Mouse (Mus musculus) liver, embryonic 12.5 days (tissue): Measurements from ENCODE around the gene C1rb. TPM values are rescaled to one million over a fixed set of nuclear protein-coding genes. Genes with fewer than 3 reads are reported as not detected.
A peak's percentile ranks its signal among the peaks of the same experiment; 100 is the strongest.
"Not testable (repeated sequence)": the region's sequence is repeated elsewhere in the genome, so short reads cannot be mapped to it uniquely, and the experiment has no call there.

Experiments used
- ATAC-seq: fragments of 200-750 bp; cut with Nextera tagmentation; 2 replicates; pipeline ENCODE4 v1.8.0; 2017; ENCODE audit warnings: moderate number of reproducible peaks, mild to moderate bottlenecking, moderate library complexity
- H3K27ac ChIP-seq: fragments of 300-500 bp; sonication (generic); 2 replicates; pipeline ENCODE4 v1.5.1; 2016; ENCODE audit warnings: mild to moderate bottlenecking
- H3K27me3 ChIP-seq: fragments of 300-500 bp; sonication (generic); replicated peaks from 2 replicates; pipeline ENCODE4 v1.6.1; 2016; ENCODE audit warnings: mild to moderate bottlenecking, moderate library complexity
- H3K36me3 ChIP-seq: fragments of 300-500 bp; sonication (generic); 2 replicates; pipeline ENCODE4 v1.6.1; 2016; ENCODE audit warnings: mild to moderate bottlenecking, moderate library complexity
- H3K4me1 ChIP-seq: fragments of 300-500 bp; sonication (generic); 2 replicates; pipeline ENCODE4 v1.6.1; 2016
- H3K4me2 ChIP-seq: fragments of 300-500 bp; sonication (generic); 2 replicates; pipeline ENCODE4 v1.6.1; 2016; ENCODE audit warnings: mild to moderate bottlenecking, moderate library complexity
- H3K4me3 ChIP-seq: fragments of 300-500 bp; sonication (generic); 2 replicates; pipeline ENCODE4 v1.5.1; 2016; ENCODE audit warnings: mild to moderate bottlenecking, moderate library complexity
- H3K9ac ChIP-seq: fragments of 300-500 bp; sonication (generic); 2 replicates; pipeline ENCODE4 v1.6.1; 2016; ENCODE audit warnings: mild to moderate bottlenecking, moderate library complexity
- H3K9me3 ChIP-seq: fragments of 300-500 bp; sonication (generic); replicated peaks from 2 replicates; pipeline ENCODE4 v1.6.1; 2016; ENCODE audit warnings: mild to moderate bottlenecking, moderate library complexity
- WGBS: fragments of 180-500 bp; shearing (Covaris S2); methylation state at CpG from one replicate; pipeline ENCODE4 v1.1.7; 2016; ENCODE audit not compliant: insufficient replicate concordance; 5-methylcytosine and 5-hydroxymethylcytosine counted together
- polyA plus RNA-seq: library from polyadenylated mRNA; unstranded; fragments of >200 nt; fragmentation: Nextera tagmentation; extraction: Ambion mirVana; gene quantifications from 2 replicates; pipeline ENCODE4 v1.2.1, GENCODE M21; 2016

The C1rb gene
- polyA plus RNA-seq, result not detected in 2 replicates

- no peaks in the 10 kb centered on the region for H3K4me1 ChIP-seq
- no peak within 1 kb of the TSS for H3K4me2 ChIP-seq
- no peaks in the 10 kb centered on the region for H3K27me3 ChIP-seq
- 3% methylated on average over 8 of the region's 8 CpGs for WGBS
- H3K27ac ChIP-seq, result no peak within 1 kb of the TSS
- H3K4me3 ChIP-seq, result no peak within 1 kb of the TSS
- H3K9me3 ChIP-seq, result no peaks in the 10 kb centered on the region
- no peaks in the 10 kb centered on the region for H3K36me3 ChIP-seq
- no peak for ATAC-seq
- no peak within 1 kb of the TSS for H3K9ac ChIP-seq
These were observed at the start of gene C1rb for GRCm38 (mm10) chr6:124570026-124570425. Gene C1rb (plus strand): TSS chr6:124570294.

- H3K4me2 ChIP-seq, H3K4me1 ChIP-seq: not testable (repeated sequence)
- WGBS, result 55% methylated on average over 7 of the region's 7 CpGs
These were observed 48.0 kb upstream of the C1rb start for GRCm38 (mm10) chr6:124522082-124522481.

GRCm38 (mm10) chr6:124527881-124528280, 42.2 kb upstream of the C1rb start:
- Histone ChIP-seq H3K4me1 (no peaks in the 10 kb centered on the region), H3K27me3 (no peaks in the 10 kb centered on the region), H3K9me3 (no peaks in the 10 kb centered on the region), H3K4me3 (no peak overlapping the region), H3K9ac (no peak overlapping the region), H3K4me2 (no peak overlapping the region), H3K36me3 (no peaks in the 10 kb centered on the region), H3K27ac (no peak overlapping the region)
- WGBS, result 44% methylated on average over 3 of the region's 3 CpGs
- ATAC-seq, result peak; percentile 42; the same call in 1 of the 2 replicates

More at GRCm38 (mm10) chr6:124522082-124522481, 48.0 kb upstream of the C1rb start:
- not testable (repeated sequence) for H3K9me3 ChIP-seq, H3K27ac ChIP-seq, H3K4me3 ChIP-seq, H3K36me3 ChIP-seq, ATAC-seq, H3K27me3 ChIP-seq, H3K9ac ChIP-seq

GRCm38 (mm10) chr6:124531077-124531476, 39.0 kb upstream of the C1rb start:
- Histone ChIP-seq H3K4me1 (no peaks in the 10 kb centered on the region), H3K27ac (no peak overlapping the region), H3K9ac (no peak overlapping the region), H3K4me2 (no peak overlapping the region), H3K9me3 (no peaks in the 10 kb centered on the region), H3K36me3 (no peaks in the 10 kb centered on the region), H3K4me3 (no peak overlapping the region), H3K27me3 (no peaks in the 10 kb centered on the region)
- WGBS, result 74% methylated on average over 8 of the region's 8 CpGs
- no peak for ATAC-seq

- not testable (repeated sequence) for H3K27ac ChIP-seq, H3K9me3 ChIP-seq, H3K36me3 ChIP-seq, H3K4me2 ChIP-seq, H3K9ac ChIP-seq, ATAC-seq, H3K27me3 ChIP-seq, H3K4me1 ChIP-seq, H3K4me3 ChIP-seq
- WGBS, result 45% methylated on average over 8 of the region's 8 CpGs
These were observed 33.8 kb upstream of the C1rb start for GRCm38 (mm10) chr6:124536125-124536829.

GRCm38 (mm10) chr6:124541176-124541575, 28.9 kb upstream of the C1rb start:
- not testable (repeated sequence) for H3K4me3 ChIP-seq, H3K9me3 ChIP-seq, H3K27me3 ChIP-seq, H3K27ac ChIP-seq, H3K4me1 ChIP-seq, H3K36me3 ChIP-seq, ATAC-seq, H3K9ac ChIP-seq, H3K4me2 ChIP-seq
- WGBS, result 64% methylated on average over 2 of the region's 2 CpGs

GRCm38 (mm10) chr6:124542284-124542683, 27.8 kb upstream of the C1rb start, which contains the start of gene C1s1:
Gene C1s1 (minus strand): TSS chr6:124542359.
- H3K4me1 ChIP-seq, H3K27ac ChIP-seq, H3K27me3 ChIP-seq, H3K9ac ChIP-seq, H3K4me3 ChIP-seq, H3K9me3 ChIP-seq, H3K36me3 ChIP-seq: not testable (repeated sequence)
- peak; percentile 60 for ATAC-seq
- 0 out of 2 replicates have a peak within 1 kb of the TSS, but pooled peaks have one; percentile 1 for H3K4me2 ChIP-seq
- 9% methylated on average over 1 of the region's 1 CpGs for WGBS

- Histone ChIP-seq H3K27me3 (no peaks in the 10 kb centered on the region), H3K36me3 (no peaks in the 10 kb centered on the region), H3K27ac (no peak overlapping the region), H3K4me3 (no peak overlapping the region), H3K4me1 (no peaks in the 10 kb centered on the region), H3K4me2 (no peak overlapping the region), H3K9me3 (no peaks in the 10 kb centered on the region), H3K9ac (no peak overlapping the region)
- 64% methylated on average over 6 of the region's 6 CpGs for WGBS
- no peak for ATAC-seq
These were observed 25.6 kb upstream of the C1rb start for GRCm38 (mm10) chr6:124544466-124544865.

- no peaks in the 10 kb centered on the region for H3K27me3 ChIP-seq
- H3K4me2 ChIP-seq, result no peak overlapping the region
- no peak overlapping the region for H3K4me3 ChIP-seq
- H3K27ac ChIP-seq, result no peak overlapping the region
- H3K9ac ChIP-seq, result no peak overlapping the region
- 61% methylated on average over 2 of the region's 2 CpGs for WGBS
- ATAC-seq, result no peak
- no peaks in the 10 kb centered on the region for H3K4me1 ChIP-seq
- H3K36me3 ChIP-seq, result no peaks in the 10 kb centered on the region
- H3K9me3 ChIP-seq, result 0 out of 2 replicates have a peak, but pooled peaks cover 4% of the 10 kb centered on the region
These were observed 24.7 kb upstream of the C1rb start for GRCm38 (mm10) chr6:124545425-124545824.

- H3K9ac ChIP-seq, H3K27me3 ChIP-seq, H3K4me3 ChIP-seq, H3K4me1 ChIP-seq, H3K27ac ChIP-seq, ATAC-seq, H3K36me3 ChIP-seq, H3K4me2 ChIP-seq, H3K9me3 ChIP-seq: not testable (repeated sequence)
- 64% methylated on average over 3 of the region's 3 CpGs for WGBS
These were observed 22.1 kb upstream of the C1rb start for GRCm38 (mm10) chr6:124547979-124548378.

- 62% methylated on average over 3 of the region's 3 CpGs for WGBS
- Histone ChIP-seq H3K4me1 (no peaks in the 10 kb centered on the region), H3K27ac (no peak overlapping the region), H3K4me3 (no peak overlapping the region), H3K36me3 (no peaks in the 10 kb centered on the region), H3K4me2 (no peak overlapping the region), H3K27me3 (no peaks in the 10 kb centered on the region), H3K9me3 (peaks cover 7% of the 10 kb centered on the region), H3K9ac (no peak overlapping the region)
- ATAC-seq, result no peak
These were observed 21.0 kb upstream of the C1rb start for GRCm38 (mm10) chr6:124549023-124549550.

- Histone ChIP-seq H3K36me3 (no peaks in the 10 kb centered on the region), H3K9ac (no peak overlapping the region)
- ATAC-seq, result no peak
These were observed 17.3 kb upstream of the C1rb start for GRCm38 (mm10) chr6:124552766-124553165.

More at GRCm38 (mm10) chr6:124552766-124553165, 17.3 kb upstream of the C1rb start:
- WGBS, result 63% methylated on average over 22 of the region's 22 CpGs
- Histone ChIP-seq H3K27me3 (no peaks in the 10 kb centered on the region), H3K4me1 (no peaks in the 10 kb centered on the region), H3K9me3 (peaks cover 7% of the 10 kb centered on the region), H3K4me3 (no peak overlapping the region), H3K4me2 (no peak overlapping the region), H3K27ac (no peak overlapping the region)
